Comparison of ENCODE assay signal across 8 mouse cellular contexts in genomic region chr1:180331546-180332075, GRCm38 (mm10). TPM values are rescaled to one million over a fixed set of nuclear protein-coding genes. Genes with fewer than 3 reads are reported as not detected.
DNase-seq lines count a peak whose midpoint lies in the region; ATAC-seq and TF ChIP-seq lines count a peak whose summit lies in the region.

No protein-coding gene starts in this region.

- H3K27ac ChIP-seq in CH12.LX (ENCODE audit: insufficient read depth, low read depth): no peak overlapping the region
- peak overlapping the region; percentile 37 for H3K27ac ChIP-seq in embryonic facial prominence, embryonic 11.5 days (replicated peaks; ENCODE audit: low read depth, low read length)
- peak overlapping the region; percentile 94 for H3K27ac ChIP-seq in limb, embryonic 13.5 days

- H3K4me1 ChIP-seq in CH12.LX (ENCODE audit: control insufficient read depth in 1 of 2, insufficient read depth in 2 of 2): peaks cover 26 to 68% of the 10 kb centered on the region in 2 experiments
- peaks cover 11% of the 10 kb centered on the region for H3K4me1 ChIP-seq in embryonic facial prominence, embryonic 11.5 days (ENCODE audit: control insufficient read depth, insufficient read depth, low read length)
- peaks cover 67% of the 10 kb centered on the region for H3K4me1 ChIP-seq in limb, embryonic 13.5 days

- dilution Hi-C loops in CH12.LX (cut with MboI; ENCODE audit: extremely low pct_ligation_motif_present, extremely low pct_unique_long_range_greater_than_20kb, low sequenced_read_pairs): no loop called here

- TF ChIP-seq CTCF in CH12.LX (conservative IDR thresholded peaks at IDR 0.05 in 1 of 2, IDR thresholded peaks at IDR 0.05 in 1 of 2; ENCODE audit: low read depth in 2 of 2, low read length in 2 of 2): no peak

- TF ChIP-seq RAD21 in CH12.LX (IDR thresholded peaks at IDR 0.05; ENCODE audit: low read depth, low read length): no peak

- peaks cover 24 to 47% of the 10 kb centered on the region in 2 experiments for H3K36me3 ChIP-seq in CH12.LX (replicated peaks in 1 of 2; ENCODE audit: control insufficient read depth in 1 of 2, insufficient read depth in 1 of 2, low read length in 1 of 2)
- H3K36me3 ChIP-seq in embryonic facial prominence, embryonic 11.5 days (replicated peaks; ENCODE audit: control insufficient read depth, insufficient read depth, low read depth, low read length): no peaks in the 10 kb centered on the region; the same call in 1 of the 2 replicates
- H3K36me3 ChIP-seq in limb, embryonic 13.5 days: peaks cover 32% of the 10 kb centered on the region

- peaks cover 16% of the 10 kb centered on the region for H3K79me2 ChIP-seq in CH12.LX (replicated peaks; ENCODE audit: control insufficient read depth, extremely low read depth, insufficient read depth, poor library complexity, severe bottlenecking)

- H3K9ac ChIP-seq in CH12.LX (ENCODE audit: insufficient read depth, low read depth): peak overlapping the region; percentile 96; the same call in 1 of the 2 replicates
- peak overlapping the region; percentile 72 for H3K9ac ChIP-seq in embryonic facial prominence, embryonic 11.5 days (replicated peaks; ENCODE audit: low read length)
- H3K9ac ChIP-seq in limb, embryonic 13.5 days: peak overlapping the region; percentile 95

- no peak for TF ChIP-seq POLR2A in CH12.LX (IDR thresholded peaks at IDR 0.05; ENCODE audit: low read depth, low read length)

- H3K4me2 ChIP-seq in CH12.LX (ENCODE audit: insufficient read depth, low read depth, poor library complexity, severe bottlenecking): peak overlapping the region; percentile 56
- H3K4me2 ChIP-seq in embryonic facial prominence, embryonic 11.5 days (ENCODE audit: low read depth, low read length): peak overlapping the region; percentile 99
- peak overlapping the region; percentile 100 for H3K4me2 ChIP-seq in limb, embryonic 13.5 days (replicated peaks)

- peak overlapping the region; percentile 11 to 93 (median 84) for H3K4me3 ChIP-seq in CH12.LX (replicated peaks in 1 of 3; ENCODE audit: low read depth in 2 of 3, low read length in 2 of 3, poor library complexity in 1 of 3)
- peak overlapping the region; percentile 60 for H3K4me3 ChIP-seq in embryonic facial prominence, embryonic 11.5 days (ENCODE audit: low read depth, low read length)
- peak overlapping the region; percentile 85 for H3K4me3 ChIP-seq in limb, embryonic 13.5 days

- in situ Hi-C loops in CH12.LX (cut with MboI; ENCODE audit: low pct_ligation_motif_present, low pct_unique_long_range_greater_than_20kb, low sequenced_read_pairs): loop anchor here (10.0 kb wide), 1 partner anchor 73 kb away; no protein-coding TSS in a partner anchor

- peak; percentile 53 for DNase-seq in CD4-positive, CD25-positive, alpha-beta regulatory T cell, adult 2 months (ENCODE audit: low read depth, low spot score)
- DNase-seq in CH12.LX (ENCODE audit: extremely low read depth): no peak
- peak; percentile 48 for DNase-seq in embryonic facial prominence, embryonic 11.5 days (ENCODE audit: low spot score)
- DNase-seq in heart, postnatal 36 days: peak; percentile 50 to 66
- DNase-seq in naive thymus-derived CD4-positive, alpha-beta T cell, adult 2 months (ENCODE audit: low read depth): peak; percentile 64
- no peak for DNase-seq in urinary bladder, postnatal 25 days (ENCODE audit: low spot score)

- under 1% methylated on average over 21 of the region's 21 CpGs for WGBS in embryonic facial prominence, embryonic 11.5 days
- 2% methylated on average over 21 of the region's 21 CpGs for WGBS in limb, embryonic 13.5 days

- no peak for ATAC-seq in CD4-positive, CD25-positive, alpha-beta regulatory T cell, adult 4 months
- ATAC-seq in embryonic facial prominence, embryonic 11.5 days (replicated peaks; ENCODE audit: insufficient number of reproducible peaks, low FRiP score, low TSS enrichment, low read depth): peak; percentile 8; the same call in 1 of the 2 replicates
- ATAC-seq in limb, embryonic 13.5 days (ENCODE audit: low FRiP score, low read depth): peak; percentile 14; the same call in 1 of the 2 replicates

- no peaks in the 10 kb centered on the region for H3K27me3 ChIP-seq in CH12.LX (replicated peaks)
- H3K27me3 ChIP-seq in embryonic facial prominence, embryonic 11.5 days (ENCODE audit: control insufficient read depth, insufficient read depth, low read length): peaks cover 9% of the 10 kb centered on the region; the same call in 1 of the 2 replicates
- peaks cover 3% of the 10 kb centered on the region; the same call in 1 of the 2 replicates for H3K27me3 ChIP-seq in limb, embryonic 13.5 days

- no peak for TF ChIP-seq EP300 in CH12.LX (IDR thresholded peaks at IDR 0.05; ENCODE audit: low read length)

- peaks cover 4% of the 10 kb centered on the region for H3K9me3 ChIP-seq in CH12.LX (replicated peaks; ENCODE audit: low read length)
- no peaks in the 10 kb centered on the region for H3K9me3 ChIP-seq in embryonic facial prominence, embryonic 11.5 days (replicated peaks; ENCODE audit: control insufficient read depth, low read length)
- no peaks in the 10 kb centered on the region for H3K9me3 ChIP-seq in limb, embryonic 13.5 days

- intact Hi-C loops in heart, postnatal 36 days (cut with DNase I): loop anchor here (1.0 to 2.0 kb wide), 4 partner anchors 29 to 63 kb away; no protein-coding TSS in a partner anchor

TF ChIP-seq in CH12.LX, 34 proteins besides CTCF, POLR2A, EP300 and RAD21:
- TF ChIP-seq HCFC1 (IDR thresholded peaks at IDR 0.05; ENCODE audit: low read depth, low read length) (no peak), MXI1 (IDR thresholded peaks at IDR 0.05; ENCODE audit: low read depth, low read length) (no peak), MYC (IDR thresholded peaks at IDR 0.05; ENCODE audit: low read depth, low read length) (no peak), MAFK (IDR thresholded peaks at IDR 0.05; ENCODE audit: insufficient replicate concordance, low read length) (no peak), ETS1 (conservative IDR thresholded peaks at IDR 0.05; ENCODE audit: low read depth, low read length) (no peak), ZMIZ1 (IDR thresholded peaks at IDR 0.05; ENCODE audit: low read depth, low read length) (no peak)

RNA-seq across cellular contexts. Expression of gene Itpkb, which starts 1.3 kb away (rescaled TPM):
- 10 to 100 TPM; 54.6 to 56.7 TPM for polyA plus RNA-seq in CD4-positive, CD25-positive, alpha-beta regulatory T cell, adult 4 months (2017; shearing (Covaris generic))
- total RNA-seq in CH12.LX (2012; rRNA removed) (8.4 and 10.6 TPM in 2 replicates), CH12.LX (2014; rRNA removed) (3.9 and 4.2 TPM in 2 replicates)
- polyA plus RNA-seq in CH12.LX (2012; ENCODE audit: insufficient read length, low read depth): 13.5 and 14.4 TPM in 2 replicates
- polyA plus RNA-seq in embryonic facial prominence, embryonic 11.5 days (2014; fragmentation: Nextera tagmentation; extraction: Ambion mirVana): 3.4 and 3.8 TPM in 2 replicates
- 10 to 100 TPM; 55.1 to 60.7 TPM for total RNA-seq in heart, postnatal 36 days (2021)
- polyA plus RNA-seq in limb, embryonic 13.5 days (2015; fragmentation: Nextera tagmentation; extraction: Ambion mirVana): 9.5 and 10.1 TPM in 2 replicates

Comparison
In these comparisons a context has a peak if more than half of its experiments do, and no peak if none do; other contexts are left out.
1. DNase-seq: peak in CD4-positive, CD25-positive, alpha-beta regulatory T cell, adult 2 months (single experiment), embryonic facial prominence, embryonic 11.5 days (single experiment), heart, postnatal 36 days (2 of 2) and naive thymus-derived CD4-positive, alpha-beta T cell, adult 2 months (single experiment); none in CH12.LX (single experiment) and urinary bladder, postnatal 25 days (single experiment).
2. Peak in every context shown above with its lines, with median percentiles within 50 percentile points of each other: H3K4me2 ChIP-seq, H3K4me3 ChIP-seq and H3K9ac ChIP-seq.